Mouse (Mus musculus): ENCODE data around the gene Sept11. TPM values are rescaled to one million over a fixed set of nuclear protein-coding genes. Genes with fewer than 3 reads are reported as not detected.
A peak's percentile ranks its signal among the peaks of the same experiment; 100 is the strongest.

Sept11 gene
- polyA plus RNA-seq, 1 experiment: 55.8 TPM

- WGBS: 10% methylated on average over 4 of the region's 4 CpGs
- peak overlapping the region; percentile 73 for H3K27ac ChIP-seq (ENCODE audit: control insufficient read depth, insufficient read depth, low read depth, low read length, poor library complexity)
- H3K4me1 ChIP-seq (ENCODE audit: control insufficient read depth, insufficient read depth, low read length): peaks cover 2% of the 10 kb centered on the region; the same call in 1 of the 2 replicates
- no peak for TF ChIP-seq CTCF (IDR thresholded peaks at IDR 0.05; ENCODE audit: control insufficient read depth, insufficient read depth, low read length)
- TF ChIP-seq POLR2A (IDR thresholded peaks at IDR 0.05; ENCODE audit: borderline replicate concordance, control insufficient read depth, low read depth, low read length): no peak
- peak overlapping the region; percentile 42 for H3K4me3 ChIP-seq (replicated peaks; ENCODE audit: control insufficient read depth, low read depth, low read length)
Measured at GRCm38 (mm10) chr5:93152451-93152850, 59.2 kb downstream of the Sept11 start.

GRCm38 (mm10) chr5:93154401-93154800 is 61.2 kb downstream of the Sept11 start:
- no peak for TF ChIP-seq POLR2A (IDR thresholded peaks at IDR 0.05; ENCODE audit: borderline replicate concordance, control insufficient read depth, low read depth, low read length)
- no peak for TF ChIP-seq CTCF (IDR thresholded peaks at IDR 0.05; ENCODE audit: control insufficient read depth, insufficient read depth, low read length)
- peaks cover 2% of the 10 kb centered on the region; the same call in 1 of the 2 replicates for H3K4me1 ChIP-seq (ENCODE audit: control insufficient read depth, insufficient read depth, low read length)
- no peak overlapping the region for H3K4me3 ChIP-seq (replicated peaks; ENCODE audit: control insufficient read depth, low read depth, low read length)
- WGBS: 87% methylated on average over 11 of the region's 11 CpGs
- H3K27ac ChIP-seq (ENCODE audit: control insufficient read depth, insufficient read depth, low read depth, low read length, poor library complexity): no peak overlapping the region

- TF ChIP-seq POLR2A (IDR thresholded peaks at IDR 0.05; ENCODE audit: borderline replicate concordance, control insufficient read depth, low read depth, low read length) (no peak), CTCF (IDR thresholded peaks at IDR 0.05; ENCODE audit: control insufficient read depth, insufficient read depth, low read length) (peak; percentile 30; the same call in 1 of the 2 replicates)
- WGBS: 79% methylated on average over 3 of the region's 3 CpGs
- no peak overlapping the region for H3K4me3 ChIP-seq (replicated peaks; ENCODE audit: control insufficient read depth, low read depth, low read length)
- no peaks in the 10 kb centered on the region for H3K4me1 ChIP-seq (ENCODE audit: control insufficient read depth, insufficient read depth, low read length)
- no peak overlapping the region for H3K27ac ChIP-seq (ENCODE audit: control insufficient read depth, insufficient read depth, low read depth, low read length, poor library complexity)
Measured at GRCm38 (mm10) chr5:93163541-93163940, 70.3 kb downstream of the Sept11 start.

- TF ChIP-seq POLR2A (IDR thresholded peaks at IDR 0.05; ENCODE audit: borderline replicate concordance, control insufficient read depth, low read depth, low read length): no peak
- H3K4me1 ChIP-seq (ENCODE audit: control insufficient read depth, insufficient read depth, low read length): no peaks in the 10 kb centered on the region
- 61% methylated on average over 11 of the region's 11 CpGs for WGBS
- H3K27ac ChIP-seq (ENCODE audit: control insufficient read depth, insufficient read depth, low read depth, low read length, poor library complexity): no peak overlapping the region
- no peak overlapping the region for H3K4me3 ChIP-seq (replicated peaks; ENCODE audit: control insufficient read depth, low read depth, low read length)
Measured at GRCm38 (mm10) chr5:93167919-93168516, 74.8 kb downstream of the Sept11 start.

GRCm38 (mm10) chr5:93168654-93169053 is 75.4 kb downstream of the Sept11 start:
- TF ChIP-seq POLR2A (IDR thresholded peaks at IDR 0.05; ENCODE audit: borderline replicate concordance, control insufficient read depth, low read depth, low read length): no peak
- TF ChIP-seq CTCF (IDR thresholded peaks at IDR 0.05; ENCODE audit: control insufficient read depth, insufficient read depth, low read length): no peak
- H3K4me3 ChIP-seq (replicated peaks; ENCODE audit: control insufficient read depth, low read depth, low read length): no peak overlapping the region
- WGBS: 86% methylated on average over 6 of the region's 6 CpGs

GRCm38 (mm10) chr5:93171420-93171819 is 78.2 kb downstream of the Sept11 start:
- TF ChIP-seq CTCF (IDR thresholded peaks at IDR 0.05; ENCODE audit: control insufficient read depth, insufficient read depth, low read length): no peak
- TF ChIP-seq POLR2A (IDR thresholded peaks at IDR 0.05; ENCODE audit: borderline replicate concordance, control insufficient read depth, low read depth, low read length): no peak
- H3K4me3 ChIP-seq (replicated peaks; ENCODE audit: control insufficient read depth, low read depth, low read length): no peak overlapping the region
- 90% methylated on average over 15 of the region's 15 CpGs for WGBS
- H3K4me1 ChIP-seq (ENCODE audit: control insufficient read depth, insufficient read depth, low read length): no peaks in the 10 kb centered on the region
- H3K27ac ChIP-seq (ENCODE audit: control insufficient read depth, insufficient read depth, low read depth, low read length, poor library complexity): no peak overlapping the region

More at GRCm38 (mm10) chr5:93168654-93169053, 75.4 kb downstream of the Sept11 start:
- H3K4me1 ChIP-seq (ENCODE audit: control insufficient read depth, insufficient read depth, low read length): no peaks in the 10 kb centered on the region
- no peak overlapping the region for H3K27ac ChIP-seq (ENCODE audit: control insufficient read depth, insufficient read depth, low read depth, low read length, poor library complexity)

GRCm38 (mm10) chr5:93172536-93172935 is 79.3 kb downstream of the Sept11 start:
- TF ChIP-seq CTCF (IDR thresholded peaks at IDR 0.05; ENCODE audit: control insufficient read depth, insufficient read depth, low read length) (no peak), POLR2A (IDR thresholded peaks at IDR 0.05; ENCODE audit: borderline replicate concordance, control insufficient read depth, low read depth, low read length) (no peak)
- no peak overlapping the region for H3K27ac ChIP-seq (ENCODE audit: control insufficient read depth, insufficient read depth, low read depth, low read length, poor library complexity)
- 87% methylated on average over 6 of the region's 6 CpGs for WGBS

GRCm38 (mm10) chr5:93174675-93175074 is 81.4 kb downstream of the Sept11 start:
- Histone ChIP-seq H3K27ac (ENCODE audit: control insufficient read depth, insufficient read depth, low read depth, low read length, poor library complexity) (no peak overlapping the region), H3K4me1 (ENCODE audit: control insufficient read depth, insufficient read depth, low read length) (no peaks in the 10 kb centered on the region), H3K4me3 (replicated peaks; ENCODE audit: control insufficient read depth, low read depth, low read length) (no peak overlapping the region)
- 78% methylated on average over 6 of the region's 6 CpGs for WGBS
- TF ChIP-seq CTCF (IDR thresholded peaks at IDR 0.05; ENCODE audit: control insufficient read depth, insufficient read depth, low read length) (no peak), POLR2A (IDR thresholded peaks at IDR 0.05; ENCODE audit: borderline replicate concordance, control insufficient read depth, low read depth, low read length) (no peak)

More at GRCm38 (mm10) chr5:93172536-93172935, 79.3 kb downstream of the Sept11 start:
- no peaks in the 10 kb centered on the region for H3K4me1 ChIP-seq (ENCODE audit: control insufficient read depth, insufficient read depth, low read length)
- H3K4me3 ChIP-seq (replicated peaks; ENCODE audit: control insufficient read depth, low read depth, low read length): no peak overlapping the region

GRCm38 (mm10) chr5:93178616-93179015 is 85.4 kb downstream of the Sept11 start:
- no peak for TF ChIP-seq POLR2A (IDR thresholded peaks at IDR 0.05; ENCODE audit: borderline replicate concordance, control insufficient read depth, low read depth, low read length)
- no peak for TF ChIP-seq CTCF (IDR thresholded peaks at IDR 0.05; ENCODE audit: control insufficient read depth, insufficient read depth, low read length)
- Histone ChIP-seq H3K4me1 (ENCODE audit: control insufficient read depth, insufficient read depth, low read length) (no peaks in the 10 kb centered on the region), H3K27ac (ENCODE audit: control insufficient read depth, insufficient read depth, low read depth, low read length, poor library complexity) (no peak overlapping the region), H3K4me3 (replicated peaks; ENCODE audit: control insufficient read depth, low read depth, low read length) (no peak overlapping the region)
- WGBS: 76% methylated on average over 6 of the region's 6 CpGs
